Mouse (Mus musculus) brain, adult 2 months (tissue): ENCODE measurements around the gene Mapre1.

ENCODE experiments used
- DNase-seq: peaks from one replicate; pipeline ENCODE4 v3.0.0; 2011; ENCODE audit warnings: low read depth, low spot score

Mapre1 gene

GRCm38 (mm10) chr2:153778638-153779362 is 37.7 kb downstream of the Mapre1 start:
- DNase-seq, result peak; percentile 59

GRCm38 (mm10) chr2:153779394-153779981 is 38.4 kb downstream of the Mapre1 start, which contains the start of gene Efcab8:
Efcab8 (plus strand) TSS chr2:153779931.
- DNase-seq, result no peak

- no peak for DNase-seq
Observed at GRCm38 (mm10) chr2:153781181-153781580, 40.1 kb downstream of the Mapre1 start.

DNA sequence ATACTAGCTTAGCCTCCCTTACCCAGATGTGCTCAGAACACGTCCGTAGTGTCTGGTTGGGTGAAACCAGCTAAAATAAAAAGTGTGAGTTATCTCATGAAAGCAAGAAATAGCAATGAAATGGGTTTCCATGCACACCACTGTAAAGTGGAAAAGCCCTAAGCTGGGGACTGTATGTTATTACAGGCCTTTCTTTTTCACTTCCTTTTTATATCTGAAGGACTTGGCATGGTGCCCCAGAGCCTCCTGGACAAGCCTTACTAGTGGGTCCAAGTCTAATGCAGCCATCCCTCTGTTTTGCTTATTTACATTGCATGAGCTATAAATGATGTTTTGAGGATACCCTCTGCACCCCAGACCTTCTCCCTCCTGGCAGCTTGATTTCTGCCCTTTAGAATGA is 43.6 kb downstream of the Mapre1 start:
- no peak for DNase-seq

DNA sequence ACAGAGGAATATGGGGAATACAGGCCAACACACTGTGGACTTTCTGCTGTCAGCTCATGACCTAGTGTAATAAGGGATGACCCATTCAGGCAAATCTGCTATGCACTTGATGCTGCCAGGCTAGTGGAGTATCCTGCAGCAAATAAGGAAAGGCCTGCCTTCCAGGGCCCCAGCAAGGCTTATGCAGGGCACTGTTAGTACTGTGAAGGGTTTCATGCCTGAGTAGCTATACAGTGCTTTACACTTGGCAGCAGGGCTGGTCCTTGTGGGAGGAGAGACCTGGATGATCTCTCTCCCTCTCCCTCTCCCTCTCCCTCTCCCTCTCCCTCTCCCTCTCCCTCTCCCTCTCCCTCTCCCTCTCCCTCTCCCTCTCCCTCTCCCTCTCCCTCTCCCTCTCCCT is 52.3 kb downstream of the Mapre1 start:
- no peak for DNase-seq

GRCm38 (mm10) chr2:153795090-153795489 is 54.0 kb downstream of the Mapre1 start:
- peak; percentile 29 for DNase-seq

DNA sequence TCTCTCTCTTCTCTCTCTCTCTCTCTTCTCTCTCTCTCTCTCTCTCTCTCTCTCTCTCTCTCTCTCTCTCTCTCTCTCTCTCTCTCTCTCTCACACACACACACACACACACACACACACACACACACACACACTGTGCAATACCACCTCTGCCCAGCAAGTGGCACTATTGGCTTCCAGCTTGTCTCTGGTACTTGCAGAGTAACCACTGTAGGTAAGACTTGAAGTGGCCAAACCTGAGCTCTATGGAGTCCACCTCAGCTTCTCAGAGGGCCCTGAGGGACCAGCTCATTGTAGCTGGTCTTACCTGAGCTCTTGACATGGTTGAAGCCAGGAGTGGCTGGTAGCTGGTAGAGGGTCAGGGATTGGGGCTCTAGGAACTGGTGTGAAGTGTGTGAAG is 66.4 kb downstream of the Mapre1 start:
- peak; percentile 92 for DNase-seq

DNA sequence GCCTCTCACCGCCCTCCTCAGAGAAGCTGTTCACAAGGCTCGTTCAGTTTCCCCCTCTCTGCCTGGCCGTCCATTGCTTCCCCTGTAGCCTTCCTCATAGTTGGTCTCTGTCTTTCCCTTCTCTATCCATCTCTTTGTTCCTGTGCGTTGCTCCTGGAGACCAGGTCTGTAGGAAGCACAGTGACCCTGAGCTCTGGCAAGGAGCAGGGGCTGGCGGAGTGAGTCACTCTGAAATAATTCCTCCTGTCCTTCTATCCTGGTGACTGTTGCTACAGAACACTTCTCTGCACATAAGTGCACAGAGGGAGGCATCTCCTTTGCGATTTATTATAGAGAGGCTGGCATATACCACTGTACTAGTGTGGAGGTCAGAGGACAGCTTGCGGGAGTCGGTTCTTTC is 67.1 kb downstream of the Mapre1 start:
- no peak for DNase-seq

GRCm38 (mm10) chr2:153808841-153809240 is 67.8 kb downstream of the Mapre1 start:
- no peak for DNase-seq

DNA sequence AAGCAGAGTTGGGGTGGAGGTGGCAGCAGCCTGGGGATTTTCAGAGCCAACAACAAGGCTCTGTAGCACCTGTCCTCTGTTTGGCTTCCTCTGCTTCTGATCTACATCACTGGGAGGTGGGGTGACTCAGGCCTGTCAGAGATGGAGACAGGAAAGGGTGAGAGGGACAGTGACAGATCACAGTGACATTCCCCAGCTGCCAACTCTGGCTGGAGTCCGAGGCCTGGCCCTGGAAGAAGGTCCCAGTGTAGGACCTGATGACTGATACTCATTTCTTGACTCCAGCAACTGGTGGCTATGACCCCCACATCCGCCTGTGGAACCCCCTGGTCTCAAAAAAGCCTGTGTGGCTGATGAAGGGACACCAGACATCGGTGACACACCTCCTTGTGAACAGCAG is 68.8 kb downstream of the Mapre1 start:
- peak; percentile 42 for DNase-seq

GRCm38 (mm10) chr2:153822005-153822543 is 81.0 kb downstream of the Mapre1 start:
- no peak for DNase-seq
